Mouse (Mus musculus): ENCODE results near the gene Hes2. TPM values are rescaled to one million over a fixed set of nuclear protein-coding genes. Genes with fewer than 3 reads are reported as not detected.

Gene Hes2
- polyA plus RNA-seq, 1 experiment from 2014 or later: 0.17 TPM

DNA sequence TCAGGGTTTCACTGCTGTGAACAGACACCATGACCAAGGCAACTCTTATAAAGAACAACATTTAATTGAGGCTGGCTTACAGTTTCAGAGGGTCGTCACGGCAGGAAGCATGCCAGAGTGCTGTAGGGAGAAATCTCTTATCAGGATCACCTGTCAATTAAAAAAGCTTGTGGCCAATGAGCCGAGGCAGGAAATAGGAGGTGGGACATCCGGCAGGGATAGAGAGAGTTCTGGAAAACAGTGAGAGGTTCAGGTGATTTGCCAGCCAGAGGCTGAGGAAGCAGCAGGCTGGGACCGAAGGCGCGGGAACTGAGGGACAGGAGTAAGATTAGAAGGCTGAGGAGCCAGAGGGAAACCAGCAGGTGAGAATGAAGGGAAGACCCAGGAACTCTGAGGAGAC is 10.4 kb downstream of the Hes2 start:
- no peak overlapping the region for H3K4me2 ChIP-seq
- H3K27ac ChIP-seq: no peak overlapping the region
- no peaks in the 10 kb centered on the region for H3K9me3 ChIP-seq (replicated peaks)
- no peak overlapping the region for H3K4me3 ChIP-seq (replicated peaks)
- peaks cover 9% of the 10 kb centered on the region for H3K4me1 ChIP-seq
- peaks cover 17% of the 10 kb centered on the region for H3K27me3 ChIP-seq
- H3K36me3 ChIP-seq: no peaks in the 10 kb centered on the region
- WGBS: 70% methylated on average over 7 of the region's 7 CpGs
- no peak overlapping the region for H3K9ac ChIP-seq
- no peak for ATAC-seq (replicated peaks; ENCODE audit: low FRiP score)

DNA sequence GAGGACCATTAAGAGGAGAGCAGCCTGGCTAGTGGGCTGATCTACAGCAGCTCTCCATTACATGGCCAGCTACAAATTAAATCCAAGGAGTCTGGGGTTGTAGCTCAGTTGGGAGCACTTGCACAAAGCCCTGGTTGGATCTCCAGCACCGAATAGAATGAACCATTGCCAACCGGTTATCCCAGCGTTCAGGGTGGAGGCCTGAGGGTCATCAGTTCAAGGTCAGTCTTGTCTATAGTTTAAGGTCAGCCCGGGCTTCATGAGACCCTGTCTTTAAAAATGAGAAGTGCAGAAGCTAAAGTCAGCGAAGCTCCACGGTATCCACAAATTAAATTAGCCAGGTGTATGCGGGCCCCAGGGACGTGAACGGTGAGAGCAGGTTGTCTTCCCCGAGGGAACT is 11.6 kb downstream of the Hes2 start:
- Histone ChIP-seq H3K4me3 (replicated peaks) (no peak overlapping the region), H3K4me2 (no peak overlapping the region), H3K27me3 (peaks cover 10% of the 10 kb centered on the region; the same call in 1 of the 2 replicates), H3K36me3 (no peaks in the 10 kb centered on the region), H3K9ac (no peak overlapping the region), H3K4me1 (peaks cover 6% of the 10 kb centered on the region), H3K27ac (no peak overlapping the region), H3K9me3 (replicated peaks) (no peaks in the 10 kb centered on the region)
- WGBS: 85% methylated on average over 10 of the region's 10 CpGs
- no peak for ATAC-seq (replicated peaks; ENCODE audit: low FRiP score)

DNA sequence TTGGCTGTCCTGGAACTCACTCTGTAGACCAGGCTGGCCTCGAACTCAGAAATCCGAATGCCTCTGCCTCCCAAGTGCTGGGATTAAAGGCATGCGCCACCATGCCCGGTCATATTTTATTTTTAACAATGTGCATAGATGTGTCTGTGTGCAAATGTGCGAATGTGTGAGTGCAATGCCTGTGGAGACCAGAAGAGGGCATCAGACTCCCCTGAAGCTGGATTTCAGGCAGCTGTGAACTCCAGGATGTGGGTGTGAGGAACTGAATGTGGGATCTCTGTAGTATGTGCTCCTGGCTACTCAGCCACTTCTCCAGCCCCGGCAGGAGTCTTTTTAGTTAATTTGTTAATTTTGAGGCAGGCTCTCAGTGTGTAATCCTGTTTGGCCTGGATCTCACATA is 12.9 kb downstream of the Hes2 start:
- H3K4me1 ChIP-seq: no peaks in the 10 kb centered on the region
- 92% methylated on average over 6 of the region's 6 CpGs for WGBS
- no peak overlapping the region for H3K27ac ChIP-seq
- H3K9ac ChIP-seq: no peak overlapping the region
- H3K36me3 ChIP-seq: no peaks in the 10 kb centered on the region
- no peak for ATAC-seq (replicated peaks; ENCODE audit: low FRiP score)
- peaks cover 10% of the 10 kb centered on the region; the same call in 1 of the 2 replicates for H3K27me3 ChIP-seq
- no peaks in the 10 kb centered on the region for H3K9me3 ChIP-seq (replicated peaks)
- H3K4me2 ChIP-seq: no peak overlapping the region
- no peak overlapping the region for H3K4me3 ChIP-seq (replicated peaks)

DNA sequence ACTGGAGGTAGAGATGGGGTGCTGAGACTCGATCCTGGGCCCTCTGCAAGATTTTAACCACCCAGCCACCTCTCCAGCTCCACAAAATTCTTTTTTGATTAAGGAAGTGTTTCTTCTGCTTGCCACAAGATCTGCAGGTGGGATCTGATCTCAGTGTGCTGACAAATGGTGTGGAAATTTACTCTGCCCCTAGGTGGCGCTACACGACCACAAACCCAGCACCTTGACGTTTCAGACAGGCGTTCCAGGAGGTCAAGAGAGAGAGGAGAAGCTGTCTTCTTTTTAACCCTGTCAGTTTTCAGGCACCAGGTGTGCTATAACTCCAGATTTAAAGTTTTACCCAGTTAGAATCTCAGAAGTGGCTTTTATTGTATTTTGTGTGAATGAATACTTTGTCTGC is 14.4 kb downstream of the Hes2 start:
- ATAC-seq (replicated peaks; ENCODE audit: low FRiP score): no peak
- no peaks in the 10 kb centered on the region for H3K9me3 ChIP-seq (replicated peaks)
- no peak overlapping the region for H3K4me3 ChIP-seq (replicated peaks)
- H3K9ac ChIP-seq: no peak overlapping the region
- 2% methylated on average over 5 of the region's 5 CpGs for WGBS
- H3K27ac ChIP-seq: no peak overlapping the region
- H3K27me3 ChIP-seq: peaks cover 7% of the 10 kb centered on the region; the same call in 1 of the 2 replicates
- H3K36me3 ChIP-seq: no peaks in the 10 kb centered on the region
- H3K4me1 ChIP-seq: peaks cover 6% of the 10 kb centered on the region
- H3K4me2 ChIP-seq: no peak overlapping the region

DNA sequence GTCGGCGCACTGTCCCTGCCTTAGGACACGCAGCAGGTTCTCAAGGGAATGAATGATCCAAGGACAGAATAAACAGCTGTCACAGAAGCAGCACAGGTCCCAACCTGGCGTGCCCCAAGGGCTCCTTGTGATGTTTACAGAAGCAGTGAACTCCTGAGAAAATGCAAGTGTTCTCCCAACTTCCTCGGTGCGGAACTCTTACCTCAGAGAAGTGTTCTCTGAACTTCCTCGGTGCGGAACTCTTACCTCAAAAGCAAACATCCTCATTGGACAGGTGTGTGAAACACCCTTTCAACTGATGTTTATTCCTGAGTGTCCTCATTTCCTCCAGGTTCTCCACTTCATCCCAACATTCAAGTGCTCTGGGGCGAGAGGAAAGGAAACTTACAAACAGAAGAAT is 15.3 kb downstream of the Hes2 start:
- Histone ChIP-seq H3K4me2 (no peak overlapping the region), H3K4me3 (replicated peaks) (no peak overlapping the region), H3K4me1 (peaks cover 13% of the 10 kb centered on the region), H3K9me3 (replicated peaks) (no peaks in the 10 kb centered on the region), H3K9ac (no peak overlapping the region), H3K27me3 (peaks cover 13% of the 10 kb centered on the region), H3K36me3 (no peaks in the 10 kb centered on the region), H3K27ac (no peak overlapping the region)
- WGBS: 86% methylated on average over 9 of the region's 9 CpGs
- no peak for ATAC-seq (replicated peaks; ENCODE audit: low FRiP score)

DNA sequence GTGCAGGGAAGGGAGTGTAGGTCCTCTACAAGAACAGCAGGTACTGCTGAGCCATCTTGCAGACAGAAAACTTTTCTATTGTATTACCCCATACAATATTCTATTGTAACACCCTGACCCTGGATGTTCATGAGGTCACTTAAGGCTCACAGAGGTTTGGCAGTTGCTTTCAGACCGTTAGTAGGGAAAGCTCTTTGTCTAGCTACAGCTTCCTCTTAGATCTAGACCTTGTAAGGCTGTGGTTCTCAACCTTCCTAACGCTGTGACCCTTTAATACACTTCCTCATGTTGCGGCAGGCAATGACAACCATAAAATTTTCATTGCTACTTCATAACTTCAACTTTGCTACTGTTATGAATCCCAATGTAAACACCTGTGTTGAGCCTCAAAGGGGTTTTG is 18.0 kb downstream of the Hes2 start:
- Histone ChIP-seq H3K9ac (no peak overlapping the region), H3K4me1 (peaks cover 26% of the 10 kb centered on the region), H3K27ac (no peak overlapping the region), H3K4me3 (replicated peaks) (no peak overlapping the region), H3K36me3 (no peaks in the 10 kb centered on the region), H3K9me3 (replicated peaks) (no peaks in the 10 kb centered on the region), H3K27me3 (peaks cover 19% of the 10 kb centered on the region), H3K4me2 (no peak overlapping the region)
- no peak for ATAC-seq (replicated peaks; ENCODE audit: low FRiP score)
- WGBS: 83% methylated on average over 3 of the region's 3 CpGs

DNA sequence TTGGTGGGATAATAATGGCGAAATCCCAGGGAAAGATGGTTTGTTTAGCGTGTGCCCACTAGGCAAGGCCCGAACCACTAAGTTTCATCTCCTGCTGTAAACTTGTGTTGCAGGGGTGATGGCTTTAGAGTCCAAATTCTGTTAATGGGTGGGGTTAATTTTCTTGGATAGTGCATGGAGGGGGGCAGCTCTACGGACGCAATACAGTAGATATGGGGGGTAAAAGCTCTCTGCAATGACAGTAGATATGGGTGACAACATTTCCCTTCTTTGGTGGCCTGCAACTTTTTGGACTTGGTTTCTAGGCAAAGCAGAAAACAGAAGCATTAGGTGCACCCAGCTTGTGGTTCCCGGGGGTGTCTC is 18.5 kb downstream of the Hes2 start:
- H3K36me3 ChIP-seq: no peaks in the 10 kb centered on the region
- peak overlapping the region; percentile 68 for H3K9ac ChIP-seq
- H3K27ac ChIP-seq: peak overlapping the region; percentile 69; the same call in 1 of the 2 replicates
- no peak for ATAC-seq (replicated peaks; ENCODE audit: low FRiP score)
- peak overlapping the region; percentile 96 for H3K4me2 ChIP-seq
- peak overlapping the region; percentile 64 for H3K4me3 ChIP-seq (replicated peaks)
- H3K27me3 ChIP-seq: peaks cover 19% of the 10 kb centered on the region
- peaks cover 26% of the 10 kb centered on the region for H3K4me1 ChIP-seq
- 64% methylated on average over 6 of the region's 6 CpGs for WGBS
- no peaks in the 10 kb centered on the region for H3K9me3 ChIP-seq (replicated peaks)

DNA sequence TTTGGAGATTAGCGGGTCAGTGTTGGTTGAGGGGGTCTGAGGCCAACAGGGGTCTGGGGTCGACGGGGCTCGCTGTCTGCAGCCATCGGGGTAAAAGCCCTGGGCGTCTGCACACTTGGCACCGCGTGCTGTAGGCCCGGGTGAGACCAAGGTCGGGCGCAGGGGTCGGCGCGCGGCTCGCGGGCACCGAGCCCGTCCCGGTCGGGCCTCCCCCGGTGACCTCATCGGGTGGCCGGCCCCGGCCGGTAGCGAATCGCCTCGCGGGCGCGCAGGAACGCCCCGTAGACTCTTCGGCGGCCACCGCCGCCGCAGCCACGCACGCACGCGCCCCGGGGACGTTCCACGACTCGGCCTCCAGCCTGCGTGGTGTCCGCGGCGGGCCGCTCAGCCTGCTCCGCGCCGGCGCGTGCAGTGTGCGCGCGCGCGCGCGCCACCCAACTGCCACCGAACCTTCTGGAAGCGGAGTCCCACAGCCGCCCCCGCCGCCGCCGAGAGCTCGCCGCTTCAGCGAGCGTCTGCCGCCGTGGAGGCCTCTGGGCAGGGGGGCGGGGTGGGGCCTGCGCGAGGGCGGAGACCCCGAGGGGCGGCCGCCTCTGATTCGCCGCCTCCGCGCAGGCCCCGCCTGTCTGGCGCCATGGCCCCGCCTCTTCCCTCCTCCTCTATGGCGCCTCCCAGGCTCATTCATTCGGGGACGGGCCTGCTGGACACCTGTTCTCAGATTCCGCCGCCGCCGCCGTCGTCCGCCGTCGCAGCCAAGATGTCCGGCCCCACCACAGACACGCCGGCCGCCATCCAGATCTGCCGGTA is 19.1 kb downstream of the Hes2 start, which contains the start of gene Acot7:
TSS of gene Acot7 (plus strand) at position 598 of the 807 bp plus-strand sequence.
- Histone ChIP-seq H3K9me3 (replicated peaks) (no peaks in the 10 kb centered on the region), H3K27ac (peak within 1 kb of the TSS; percentile 69), H3K4me3 (replicated peaks) (peak within 1 kb of the TSS; percentile 64), H3K36me3 (no peaks in the 10 kb centered on the region), H3K4me1 (peaks cover 26% of the 10 kb centered on the region), H3K9ac (peak within 1 kb of the TSS; percentile 68), H3K4me2 (peak within 1 kb of the TSS; percentile 96), H3K27me3 (peaks cover 19% of the 10 kb centered on the region)
- peak; percentile 97 for ATAC-seq (replicated peaks; ENCODE audit: low FRiP score)
- under 1% methylated on average over 94 of the region's 108 CpGs for WGBS

DNA sequence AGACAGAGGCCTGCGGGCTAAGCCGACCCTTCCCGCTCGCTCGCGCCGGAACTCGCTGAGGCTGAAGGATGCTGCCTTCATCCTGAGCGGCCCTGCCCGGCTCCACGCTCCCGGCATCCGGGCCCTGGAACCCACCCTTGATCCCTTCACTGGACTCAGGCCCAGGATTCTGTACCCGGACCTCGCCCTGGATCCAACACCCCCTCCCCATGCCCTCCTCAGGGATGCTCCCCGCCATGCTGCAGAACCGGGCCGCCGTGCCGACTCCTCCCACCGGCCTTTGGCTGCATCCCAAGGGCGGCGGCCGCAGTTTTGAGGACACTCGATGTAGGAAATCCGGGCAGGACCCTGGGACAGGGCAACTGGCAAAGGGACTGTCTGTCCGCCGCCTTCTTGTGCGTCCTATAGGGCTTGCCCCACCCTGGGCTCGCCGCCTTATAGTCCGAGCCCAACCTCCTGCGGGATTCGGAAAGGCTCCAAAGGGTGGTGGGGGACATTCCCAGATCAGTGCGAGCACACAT is 19.7 kb downstream of the Hes2 start:
- no peaks in the 10 kb centered on the region for H3K36me3 ChIP-seq
- peak overlapping the region; percentile 64 for H3K4me3 ChIP-seq (replicated peaks)
- peaks cover 26% of the 10 kb centered on the region for H3K4me1 ChIP-seq
- under 1% methylated on average over 35 of the region's 35 CpGs for WGBS
- peaks cover 19% of the 10 kb centered on the region for H3K27me3 ChIP-seq
- H3K9me3 ChIP-seq (replicated peaks): no peaks in the 10 kb centered on the region
- ATAC-seq (replicated peaks; ENCODE audit: low FRiP score): peak; percentile 67
- no peak overlapping the region for H3K27ac ChIP-seq
- H3K9ac ChIP-seq: peak overlapping the region; percentile 59
- peak overlapping the region; percentile 96 for H3K4me2 ChIP-seq

DNA sequence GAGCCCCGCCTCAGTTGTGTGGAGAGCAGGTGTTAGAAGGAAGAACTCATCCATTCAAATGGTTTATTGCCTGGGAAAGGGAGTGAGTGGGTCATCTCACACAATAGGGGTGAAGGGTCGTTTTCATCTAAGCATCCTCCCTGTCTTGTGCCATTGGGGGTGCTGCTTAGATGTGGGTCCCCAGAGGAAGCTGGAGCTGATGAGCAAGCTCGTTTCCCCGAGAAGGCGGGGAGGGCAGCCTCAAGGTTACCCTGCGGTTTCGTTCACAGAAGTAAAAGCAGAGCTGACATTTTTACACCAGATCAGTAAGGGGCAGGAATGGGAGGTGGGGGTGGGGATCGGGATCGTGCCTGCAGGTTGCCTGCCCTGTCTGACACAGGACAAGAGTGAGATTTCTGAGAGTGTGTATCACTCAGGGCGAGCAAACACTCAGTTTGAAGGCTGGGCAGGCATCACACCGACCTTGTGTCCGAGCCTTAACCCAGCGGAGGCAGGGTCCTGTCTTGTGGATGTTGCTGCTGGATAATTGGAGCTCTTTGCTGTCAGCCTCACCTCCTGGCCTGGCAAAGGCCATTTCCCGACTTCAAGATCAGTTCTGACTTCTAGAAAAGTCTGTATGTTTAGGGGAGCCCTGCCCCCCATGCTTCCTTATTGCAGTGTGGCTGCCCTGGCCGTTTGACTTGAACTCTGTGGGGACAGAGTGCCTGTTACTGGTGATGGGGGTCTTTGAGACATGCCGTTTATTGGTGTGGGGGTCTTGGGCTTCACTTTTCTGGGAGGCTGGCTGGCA is 20.4 kb downstream of the Hes2 start:
- Histone ChIP-seq H3K4me1 (peaks cover 26% of the 10 kb centered on the region), H3K4me2 (peak overlapping the region; percentile 96), H3K27ac (no peak overlapping the region), H3K9ac (peak overlapping the region; percentile 59), H3K27me3 (peaks cover 14% of the 10 kb centered on the region), H3K4me3 (replicated peaks) (peak overlapping the region; percentile 64), H3K36me3 (no peaks in the 10 kb centered on the region), H3K9me3 (replicated peaks) (no peaks in the 10 kb centered on the region)
- WGBS: 14% methylated on average over 16 of the region's 16 CpGs
- no peak for ATAC-seq (replicated peaks; ENCODE audit: low FRiP score)

DNA sequence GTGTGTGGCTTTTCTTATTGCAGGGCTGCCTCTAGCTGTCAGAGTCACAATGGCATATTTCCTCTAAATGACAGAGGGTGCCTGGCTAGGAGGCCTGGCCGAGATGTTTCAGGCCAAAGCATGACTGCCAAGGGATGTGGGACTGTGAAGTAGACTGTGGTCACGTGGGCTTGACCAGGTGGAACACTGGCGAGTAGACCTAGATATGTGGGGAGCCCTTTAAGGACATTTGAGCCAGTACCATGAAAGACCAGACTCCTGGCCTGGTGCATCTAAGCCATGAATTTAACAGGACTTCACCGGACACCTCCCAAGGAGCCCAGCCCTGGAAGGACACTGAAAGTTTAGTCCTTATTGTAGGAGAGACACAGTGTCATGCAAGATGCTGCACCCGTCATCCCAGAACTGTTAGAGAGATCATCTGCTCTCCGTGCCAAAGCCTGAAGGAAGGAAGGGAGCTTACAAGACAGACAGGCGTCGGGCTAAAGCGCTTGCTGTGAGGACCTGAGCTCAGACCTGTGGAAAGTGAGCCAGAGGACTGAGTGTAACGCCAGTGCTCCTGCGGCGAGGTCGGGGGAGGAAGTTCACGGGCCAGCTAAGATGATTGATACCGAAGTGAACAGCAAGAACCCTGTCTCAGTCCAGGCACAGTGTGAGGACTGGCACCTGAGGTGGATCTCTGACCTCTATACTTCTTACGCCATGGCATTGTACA is 21.4 kb downstream of the Hes2 start:
- no peaks in the 10 kb centered on the region for H3K9me3 ChIP-seq (replicated peaks)
- whole genome bisulfite sequencing: 65% methylated on average over 16 of the region's 16 CpGs
- peaks cover 13% of the 10 kb centered on the region for H3K27me3 ChIP-seq
- H3K4me2 ChIP-seq: no peak overlapping the region
- no peak overlapping the region for H3K9ac ChIP-seq
- H3K36me3 ChIP-seq: no peaks in the 10 kb centered on the region
- no peak for ATAC-seq (replicated peaks; ENCODE audit: low FRiP score)
- no peak overlapping the region for H3K27ac ChIP-seq
- H3K4me3 ChIP-seq (replicated peaks): peak overlapping the region; percentile 64; the same call in 1 of the 2 replicates
- peaks cover 34% of the 10 kb centered on the region for H3K4me1 ChIP-seq

Measured in kidney, embryonic 15.5 days (tissue).